Mouse (Mus musculus) embryonic facial prominence, embryonic 12.5 days (tissue): ENCODE data around the gene Arid3a. TPM values are rescaled to one million over a fixed set of nuclear protein-coding genes. Genes with fewer than 3 reads are reported as not detected.
A peak's percentile ranks its signal among the peaks of the same experiment; 100 is the strongest.

Experiments
- ATAC-seq: fragments of 200-750 bp; cut with Nextera tagmentation; 2 replicates; pipeline ENCODE4 v1.8.0; 2017; ENCODE audit not compliant: insufficient number of reproducible peaks, insufficient read depth, low FRiP score, low TSS enrichment
- H3K27ac ChIP-seq: fragments of 300-500 bp; sonication (generic); 2 replicates; pipeline ENCODE4 v1.5.1; 2016; ENCODE audit warnings: mild to moderate bottlenecking
- H3K27me3 ChIP-seq: fragments of 300-500 bp; sonication (generic); 2 replicates; pipeline ENCODE4 v1.6.1; 2016; ENCODE audit warnings: mild to moderate bottlenecking, moderate library complexity
- H3K36me3 ChIP-seq: fragments of 300-500 bp; sonication (generic); 2 replicates; pipeline ENCODE4 v1.6.1; 2016; ENCODE audit warnings: mild to moderate bottlenecking
- H3K4me1 ChIP-seq: fragments of 300-500 bp; sonication (generic); 2 replicates; pipeline ENCODE4 v1.6.1; 2016
- H3K4me2 ChIP-seq: fragments of 300-500 bp; sonication (generic); replicated peaks from 2 replicates; pipeline ENCODE4 v1.6.1; 2016; ENCODE audit warnings: mild to moderate bottlenecking, moderate library complexity
- H3K4me3 ChIP-seq: fragments of 300-500 bp; sonication (generic); 2 replicates; pipeline ENCODE4 v1.5.1; 2016; ENCODE audit warnings: mild to moderate bottlenecking
- H3K9ac ChIP-seq: fragments of 300-500 bp; sonication (generic); 2 replicates; pipeline ENCODE4 v1.6.1; 2016; ENCODE audit warnings: mild to moderate bottlenecking, moderate library complexity
- H3K9me3 ChIP-seq: fragments of 300-500 bp; sonication (generic); 2 replicates; pipeline ENCODE4 v1.6.1; 2016; ENCODE audit warnings: mild to moderate bottlenecking, moderate library complexity
- WGBS: fragments of 180-500 bp; shearing (Covaris S2); methylation state at CpG from one replicate; pipeline ENCODE4 v1.1.7; 2016; 5-methylcytosine and 5-hydroxymethylcytosine counted together
- polyA plus RNA-seq: library from polyadenylated mRNA; unstranded; fragments of >200 nt; fragmentation: Nextera tagmentation; extraction: Ambion mirVana; gene quantifications from 2 replicates; pipeline ENCODE4 v1.2.1, GENCODE M21; 2016

Arid3a gene
- polyA plus RNA-seq, 1 experiment from 2014 or later, result 4.9 TPM

DNA sequence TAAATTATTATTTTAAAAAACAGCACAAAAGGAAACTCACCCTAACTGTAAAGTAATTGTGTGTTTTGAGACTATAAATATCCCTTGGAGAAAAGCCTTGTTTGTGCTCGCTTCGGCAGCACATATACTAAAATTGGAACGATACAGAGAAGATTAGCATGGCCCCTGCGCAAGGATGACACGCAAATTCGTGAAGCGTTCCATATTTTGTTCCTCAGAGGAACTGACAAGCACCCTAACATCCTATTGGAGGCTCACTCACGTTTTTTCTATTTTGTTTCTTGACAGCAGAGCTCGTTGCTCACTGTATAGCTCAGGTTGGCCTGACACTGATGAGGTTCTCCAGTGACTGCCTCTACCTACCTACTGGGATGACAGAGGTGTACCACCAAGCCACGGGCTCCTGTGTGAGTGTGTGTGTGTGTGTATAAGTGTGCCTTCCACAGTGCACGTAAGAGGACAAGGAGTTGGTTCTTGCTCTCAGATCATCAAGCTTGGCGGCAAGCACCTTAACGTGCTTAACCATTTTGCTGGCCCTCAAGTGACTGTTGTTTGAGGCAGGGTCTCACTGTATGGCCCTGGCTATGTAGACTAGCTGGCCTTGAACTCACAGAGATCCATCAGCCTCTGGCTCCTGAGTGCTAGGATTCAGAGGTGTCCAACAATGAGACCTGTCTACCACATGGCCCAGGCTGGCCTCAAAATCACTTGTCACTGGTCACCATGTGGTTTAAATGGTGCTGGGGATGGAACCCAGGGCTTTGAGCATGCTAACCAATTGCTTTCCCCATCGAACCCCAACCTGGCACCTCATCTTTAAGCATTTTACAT is 17.5 kb upstream of the Arid3a start:
- peaks cover 49% of the 10 kb centered on the region for H3K36me3 ChIP-seq
- H3K27me3 ChIP-seq, result no peaks in the 10 kb centered on the region
- 24% methylated on average over 14 of the region's 14 CpGs for WGBS
- peak overlapping the region; percentile 13; the same call in 1 of the 2 replicates for H3K4me3 ChIP-seq
- no peaks in the 10 kb centered on the region for H3K9me3 ChIP-seq
- H3K4me2 ChIP-seq, result peak overlapping the region; percentile 32
- no peak for ATAC-seq
- peak overlapping the region; percentile 10; the same call in 1 of the 2 replicates for H3K9ac ChIP-seq
- H3K27ac ChIP-seq, result peak overlapping the region; percentile 73
- H3K4me1 ChIP-seq, result peaks cover 10% of the 10 kb centered on the region

DNA sequence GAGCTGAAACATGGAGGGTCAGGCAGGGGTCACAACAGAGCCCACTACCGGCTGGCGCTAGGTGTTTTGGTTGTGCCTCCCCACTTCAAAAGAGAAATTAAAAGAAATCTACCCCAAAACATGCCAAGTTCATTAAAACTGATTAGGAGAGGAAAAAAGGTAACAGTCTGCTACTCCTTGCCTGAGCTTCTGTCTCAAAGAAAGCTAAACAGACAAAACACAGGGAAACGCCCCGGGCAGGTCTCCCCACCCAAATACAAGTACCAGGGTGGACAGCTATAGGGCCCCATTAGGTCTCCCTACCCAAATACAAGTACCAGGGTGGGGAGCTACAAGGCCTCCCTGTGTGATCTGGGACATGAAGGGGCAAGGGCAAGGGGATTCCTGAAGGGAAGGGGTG is 16.3 kb upstream of the Arid3a start, which contains the start of gene Gm26602:
Gene Gm26602 (plus strand): TSS at position 301 of the 400 bp plus-strand sequence.
- Histone ChIP-seq H3K4me1 (peaks cover 23% of the 10 kb centered on the region), H3K9ac (peak within 1 kb of the TSS; percentile 10; the same call in 1 of the 2 replicates), H3K27ac (peak within 1 kb of the TSS; percentile 73; the same call in 1 of the 2 replicates), H3K9me3 (no peaks in the 10 kb centered on the region), H3K36me3 (peaks cover 39% of the 10 kb centered on the region), H3K27me3 (no peaks in the 10 kb centered on the region), H3K4me3 (no peak within 1 kb of the TSS), H3K4me2 (no peak within 1 kb of the TSS)
- no peak for ATAC-seq
- WGBS, result 89% methylated on average over 4 of the region's 4 CpGs

- 61% methylated on average over 20 of the region's 20 CpGs for WGBS
- Histone ChIP-seq H3K27ac (no peak overlapping the region), H3K9ac (no peak overlapping the region), H3K4me2 (no peak overlapping the region), H3K4me1 (peaks cover 31% of the 10 kb centered on the region), H3K36me3 (peaks cover 25% of the 10 kb centered on the region), H3K4me3 (no peak overlapping the region), H3K27me3 (peaks cover 3% of the 10 kb centered on the region), H3K9me3 (no peaks in the 10 kb centered on the region)
- ATAC-seq, result no peak
Measured at GRCm38 (mm10) chr10:79912412-79912811, 14.4 kb upstream of the Arid3a start.

DNA sequence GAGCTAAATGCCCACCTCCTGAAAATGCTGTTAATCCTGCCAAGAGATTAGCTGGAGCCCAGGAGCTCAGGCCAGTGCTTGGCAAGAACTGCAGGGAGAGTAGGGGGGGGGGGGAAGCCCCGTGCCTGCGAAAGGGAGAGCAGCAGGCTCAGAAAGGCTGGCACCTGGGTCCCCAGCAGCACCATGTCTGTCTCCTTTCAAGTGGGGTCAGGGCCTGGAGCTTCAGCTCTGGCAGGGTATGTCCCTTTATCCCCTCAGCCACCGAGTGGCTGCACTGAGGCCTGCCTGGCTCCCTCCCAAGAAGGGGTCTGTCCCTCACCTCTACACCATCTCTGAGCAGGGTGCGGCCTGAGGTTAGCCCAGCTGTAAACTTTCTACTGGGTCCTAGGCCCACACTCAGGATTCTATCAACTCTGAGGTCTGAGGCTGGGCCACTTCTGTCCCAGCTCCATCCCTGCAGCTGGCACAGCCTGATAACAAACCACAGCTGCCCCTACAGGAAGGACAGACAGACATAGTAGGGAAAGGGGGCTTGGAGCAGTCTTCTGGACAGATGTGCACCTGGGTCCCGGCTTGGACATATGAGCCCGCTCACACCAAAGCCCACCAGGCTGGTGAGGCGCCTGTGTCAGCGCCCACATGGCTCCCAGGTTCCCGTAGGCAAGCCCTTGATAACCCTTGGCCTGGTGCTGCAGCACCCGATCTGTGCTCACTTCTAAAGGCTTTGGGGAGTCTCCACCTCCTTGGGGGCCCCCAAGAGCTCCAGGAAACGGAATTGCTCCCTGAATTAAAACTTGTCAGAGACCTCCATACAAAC is 12.5 kb upstream of the Arid3a start:
- peaks cover 40% of the 10 kb centered on the region for H3K4me1 ChIP-seq
- peak overlapping the region; percentile 27; the same call in 1 of the 2 replicates for H3K9ac ChIP-seq
- 73% methylated on average over 10 of the region's 11 CpGs for WGBS

DNA sequence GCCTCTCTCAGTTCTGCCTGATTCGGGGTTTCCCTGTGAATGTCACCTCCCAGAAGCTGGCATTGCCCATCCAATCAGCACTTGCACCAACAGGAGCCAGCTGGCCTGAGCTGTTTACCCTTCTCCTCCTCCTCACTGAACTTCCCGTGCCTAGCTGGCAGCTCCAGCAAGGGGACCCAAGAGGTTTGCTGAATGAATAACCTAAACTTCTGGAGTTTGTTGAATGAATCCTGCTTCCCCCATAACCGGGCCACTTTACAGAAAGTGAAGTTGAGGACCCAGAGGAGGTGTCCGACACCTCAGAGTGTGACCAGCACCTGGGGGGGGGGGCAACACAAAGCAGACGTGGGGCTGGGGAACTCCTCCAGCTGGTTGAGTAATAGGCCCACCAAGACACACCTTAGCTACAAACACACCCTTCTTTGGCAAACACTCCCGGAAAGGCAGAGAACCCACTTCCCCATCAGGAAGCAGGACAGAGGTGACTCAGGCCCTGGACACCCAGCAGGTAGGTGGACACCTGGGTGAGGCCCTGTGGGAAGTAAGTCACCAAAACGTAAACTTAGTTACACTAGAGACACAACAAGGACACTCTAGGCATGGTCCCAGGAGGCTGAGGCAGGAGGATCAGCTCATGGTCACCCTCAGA is 11.8 kb upstream of the Arid3a start:
- Histone ChIP-seq H3K9ac (peak overlapping the region; percentile 27; the same call in 1 of the 2 replicates), H3K4me1 (peaks cover 41% of the 10 kb centered on the region), H3K27me3 (peaks cover 30% of the 10 kb centered on the region), H3K4me3 (no peak overlapping the region), H3K4me2 (0 out of 2 replicates have a peak overlapping the region, but pooled peaks have one; percentile 18), H3K27ac (no peak overlapping the region), H3K36me3 (peaks cover 25% of the 10 kb centered on the region), H3K9me3 (no peaks in the 10 kb centered on the region)
- 77% methylated on average over 7 of the region's 7 CpGs for WGBS
- ATAC-seq, result no peak

More for the DNA sequence above, 12.5 kb upstream of the Arid3a start:
- Histone ChIP-seq H3K36me3 (peaks cover 25% of the 10 kb centered on the region), H3K4me3 (no peak overlapping the region), H3K27ac (no peak overlapping the region), H3K9me3 (no peaks in the 10 kb centered on the region), H3K27me3 (peaks cover 22% of the 10 kb centered on the region), H3K4me2 (no peak overlapping the region)
- no peak for ATAC-seq

DNA sequence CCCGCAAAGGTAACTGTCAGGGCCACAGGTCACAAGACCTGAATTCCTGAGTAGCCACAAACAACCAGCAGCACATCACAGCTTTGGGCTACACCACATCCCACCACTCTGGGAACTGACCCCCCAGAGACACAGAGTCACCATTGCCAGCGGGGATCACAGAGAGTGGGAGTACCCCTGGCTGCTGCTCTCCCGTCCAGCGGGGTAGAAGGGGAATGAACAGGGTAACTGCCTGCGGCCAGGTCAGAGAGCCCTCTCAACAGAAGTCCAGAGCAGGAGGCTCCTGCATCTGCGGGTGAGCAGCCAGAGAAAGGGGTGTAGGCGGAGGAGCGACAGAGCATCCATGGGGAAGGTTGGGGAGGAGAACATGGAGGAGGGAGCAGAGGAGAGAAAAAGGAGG is 10.8 kb upstream of the Arid3a start:
- peaks cover 40% of the 10 kb centered on the region for H3K27me3 ChIP-seq
- 8% methylated on average over 8 of the region's 8 CpGs for WGBS
- H3K27ac ChIP-seq, result peak overlapping the region; percentile 67; the same call in 1 of the 2 replicates

DNA sequence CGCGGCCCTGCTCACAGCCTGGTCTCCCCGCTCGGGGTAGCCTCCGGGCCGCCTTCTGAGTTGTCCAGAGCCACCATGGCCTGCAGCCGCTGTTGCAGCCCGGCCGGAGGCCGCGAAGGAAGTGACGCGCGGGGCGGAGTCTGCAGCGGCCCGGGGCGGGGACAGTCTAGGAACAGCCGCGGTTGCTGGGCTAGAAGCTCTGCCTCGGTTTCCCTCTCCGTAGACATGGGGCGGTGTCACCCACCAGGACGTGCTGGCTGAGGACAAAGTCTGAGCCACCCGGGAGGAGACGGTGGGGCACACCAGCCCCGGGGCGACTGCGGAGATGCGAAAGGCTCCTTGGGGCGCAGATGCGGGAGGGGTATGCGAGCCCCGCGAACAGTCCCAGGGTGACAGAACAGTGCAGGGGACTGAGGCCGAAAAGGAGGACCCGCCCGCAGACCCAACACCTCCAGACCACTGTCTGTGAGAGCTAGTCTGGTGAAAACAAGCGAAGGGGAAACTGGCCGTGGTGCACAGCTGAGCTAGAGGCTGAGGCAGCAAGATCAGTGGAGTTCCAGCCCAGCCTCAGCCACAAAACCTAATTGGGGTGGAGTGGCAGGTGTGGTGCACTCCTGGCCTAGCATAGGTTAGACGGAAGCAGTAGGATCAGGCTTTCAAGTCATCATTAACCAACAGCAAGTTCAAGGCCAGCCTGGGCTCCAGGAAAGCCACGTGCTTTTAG is 9.9 kb upstream of the Arid3a start, which contains the start of gene Kiss1r:
Gene Kiss1r (plus strand): TSS at position 164 of the 724 bp plus-strand sequence.
- H3K27me3 ChIP-seq, result peaks cover 49% of the 10 kb centered on the region
- H3K4me2 ChIP-seq, result peak within 1 kb of the TSS; percentile 90
- peak within 1 kb of the TSS; percentile 95 for H3K9ac ChIP-seq
- 2% methylated on average over 42 of the region's 42 CpGs for WGBS
- peaks cover 58% of the 10 kb centered on the region for H3K4me1 ChIP-seq
- ATAC-seq, result peak; percentile 79
- H3K4me3 ChIP-seq, result peak within 1 kb of the TSS; percentile 77
- peak within 1 kb of the TSS; percentile 67 for H3K27ac ChIP-seq
- no peaks in the 10 kb centered on the region for H3K9me3 ChIP-seq
- H3K36me3 ChIP-seq, result peaks cover 8% of the 10 kb centered on the region

More for the DNA sequence above, 10.8 kb upstream of the Arid3a start:
- peak overlapping the region; percentile 77 for H3K4me3 ChIP-seq
- peak overlapping the region; percentile 90 for H3K4me2 ChIP-seq
- H3K9ac ChIP-seq, result peak overlapping the region; percentile 95
- no peak for ATAC-seq
- H3K9me3 ChIP-seq, result no peaks in the 10 kb centered on the region
- H3K4me1 ChIP-seq, result peaks cover 51% of the 10 kb centered on the region
- H3K36me3 ChIP-seq, result peaks cover 17% of the 10 kb centered on the region

DNA sequence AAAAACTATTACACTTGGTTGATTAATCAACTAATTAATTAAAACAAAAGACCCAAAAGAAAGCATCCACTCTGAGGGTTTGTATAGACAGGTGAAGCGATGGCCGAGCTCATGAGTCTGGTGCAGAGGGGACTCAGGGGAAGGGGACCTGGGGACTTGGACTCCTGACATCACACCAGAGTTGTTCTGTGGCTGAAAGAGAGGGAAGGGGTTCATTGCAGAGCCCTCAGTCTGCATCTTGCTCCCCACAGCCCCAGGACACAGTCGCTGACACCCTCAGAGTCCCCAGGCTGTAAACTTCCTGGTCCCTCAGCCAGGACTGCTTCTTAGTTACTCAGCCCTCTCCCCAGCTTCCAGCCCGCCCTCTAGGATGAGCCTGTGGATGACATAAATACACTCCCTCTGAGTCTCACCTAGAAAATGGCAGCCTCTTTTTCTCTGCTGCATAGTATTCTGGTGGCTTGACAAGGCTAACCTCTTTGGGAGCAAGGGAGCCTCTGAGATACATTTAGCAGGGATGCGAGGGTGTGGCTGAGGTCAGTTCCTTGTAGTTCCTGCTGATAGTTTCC is 9.2 kb upstream of the Arid3a start:
- no peak overlapping the region for H3K27ac ChIP-seq
- 65% methylated on average over 5 of the region's 5 CpGs for WGBS

DNA sequence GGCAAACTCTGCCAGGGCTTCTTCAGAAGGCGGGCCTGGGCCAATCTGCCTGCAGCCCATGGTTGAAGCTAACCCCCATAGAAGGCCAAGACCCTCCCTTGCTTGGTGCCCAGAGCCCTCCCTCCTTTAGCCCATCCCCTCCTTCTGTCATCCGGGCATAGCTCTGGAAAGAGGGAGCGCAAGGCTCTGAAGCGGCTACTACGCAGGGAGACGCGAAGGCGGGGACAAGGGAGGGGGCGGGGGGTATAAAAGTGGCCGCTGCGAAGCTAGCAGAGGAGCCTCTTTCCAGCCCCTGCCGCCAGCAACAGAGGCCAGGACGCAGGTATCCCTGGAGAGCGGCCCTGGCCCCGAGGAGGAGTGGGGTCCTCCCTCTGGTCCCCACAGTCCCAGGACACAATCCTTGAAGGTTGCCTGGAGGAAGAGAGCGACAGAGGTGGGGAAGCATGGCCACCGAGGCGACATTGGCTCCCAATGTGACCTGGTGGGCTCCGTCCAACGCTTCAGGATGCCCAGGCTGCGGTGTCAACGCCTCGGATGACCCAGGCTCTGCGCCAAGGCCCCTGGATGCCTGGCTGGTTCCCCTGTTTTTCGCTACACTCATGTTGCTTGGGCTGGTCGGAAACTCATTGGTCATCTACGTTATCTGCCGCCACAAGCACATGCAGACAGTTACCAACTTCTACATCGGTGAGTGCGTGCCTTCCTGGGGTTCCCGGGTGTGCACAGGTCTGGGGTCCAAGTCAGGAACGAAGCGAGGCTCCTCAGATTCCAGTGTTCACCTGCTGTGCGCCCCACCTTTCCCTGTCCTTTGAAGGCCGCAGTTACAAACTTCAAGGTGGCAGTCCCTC is 8.4 kb upstream of the Arid3a start:
- Histone ChIP-seq H3K4me3 (peak overlapping the region; percentile 11), H3K27ac (no peak overlapping the region), H3K9ac (0 out of 2 replicates have a peak overlapping the region, but pooled peaks have one; percentile 11), H3K4me1 (peaks cover 58% of the 10 kb centered on the region), H3K27me3 (peaks cover 64% of the 10 kb centered on the region), H3K9me3 (no peaks in the 10 kb centered on the region), H3K4me2 (peak overlapping the region; percentile 35), H3K36me3 (no peaks in the 10 kb centered on the region)
- 7% methylated on average over 35 of the region's 35 CpGs for WGBS
- ATAC-seq, result no peak

More for the DNA sequence above, 9.2 kb upstream of the Arid3a start:
- Histone ChIP-seq H3K9me3 (no peaks in the 10 kb centered on the region), H3K27me3 (peaks cover 55% of the 10 kb centered on the region), H3K36me3 (peaks cover 2% of the 10 kb centered on the region; the same call in 1 of the 2 replicates), H3K4me3 (peak overlapping the region; percentile 77), H3K4me1 (peaks cover 58% of the 10 kb centered on the region), H3K9ac (no peak overlapping the region), H3K4me2 (peak overlapping the region; percentile 90; the same call in 1 of the 2 replicates)
- ATAC-seq, result no peak
